Mouse (Mus musculus) bone marrow, adult 2 months (tissue): ENCODE results near the gene Fbxo31. TPM values are rescaled to one million over a fixed set of nuclear protein-coding genes. Genes with fewer than 3 reads are reported as not detected.

ENCODE experiments used
- H3K27ac ChIP-seq: fragments of 200-500 bp; 2 replicates; pipeline ENCODE4 v1.5.1; 2012; ENCODE audit warnings: low read depth, mild to moderate bottlenecking, control low read depth, inconsistent platforms, low read length; ENCODE audit not compliant: control insufficient read depth, poor library complexity, insufficient read depth
- H3K4me1 ChIP-seq: fragments of 200-500 bp; 2 replicates; pipeline ENCODE4 v1.6.1; 2011; ENCODE audit warnings: low read length; ENCODE audit not compliant: control insufficient read depth, insufficient read depth
- H3K4me3 ChIP-seq: fragments of 200-500 bp; replicated peaks from 2 replicates; pipeline ENCODE3; 2011; ENCODE audit warnings: mild to moderate bottlenecking, low read depth, low read length, control low read depth; ENCODE audit not compliant: control insufficient read depth
- CTCF ChIP-seq: fragments of 200-500 bp; IDR thresholded peaks from 2 replicates; pipeline ENCODE4 v1.5.1; 2011; ENCODE audit warnings: low read length, control low read depth; ENCODE audit not compliant: control insufficient read depth, insufficient read depth
- POLR2A ChIP-seq: fragments of 200-500 bp; IDR thresholded peaks from 2 replicates; pipeline ENCODE4 v1.6.1; 2011; ENCODE audit warnings: low read depth, mild to moderate bottlenecking, control low read depth, low read length, borderline replicate concordance; ENCODE audit not compliant: control insufficient read depth
- WGBS: fragments of 180-500 bp; shearing (Covaris S2); methylation state at CpG from one replicate; pipeline ENCODE4 v1.1.7; 2018; 5-methylcytosine and 5-hydroxymethylcytosine counted together
- polyA plus RNA-seq: library from polyadenylated mRNA; stranded (reverse); fragments of >200 nt; gene quantifications from 2 replicates; pipeline ENCODE4 v1.2.4, GENCODE M21; 2011; ENCODE audit warnings: low replicate concordance; ENCODE audit not compliant: missing spikeins, insufficient read depth, insufficient read length

Gene Fbxo31
- polyA plus RNA-seq, 1 experiment = 19.4 TPM

- peaks cover 2% of the 10 kb centered on the region; the same call in 1 of the 2 replicates for H3K4me1 ChIP-seq
- H3K4me3 ChIP-seq = no peak overlapping the region
- TF ChIP-seq POLR2A = no peak
- TF ChIP-seq CTCF = no peak
- no peak overlapping the region for H3K27ac ChIP-seq
- 89% methylated on average over 5 of the region's 5 CpGs for WGBS
These were observed 14.7 kb upstream of the Fbxo31 start for GRCm38 (mm10) chr8:121593293-121593692.

GRCm38 (mm10) chr8:121591178-121592066 is 12.8 kb upstream of the Fbxo31 start:
- peak overlapping the region; percentile 87 for H3K4me3 ChIP-seq
- peaks cover 2% of the 10 kb centered on the region; the same call in 1 of the 2 replicates for H3K4me1 ChIP-seq
- TF ChIP-seq POLR2A (no peak), CTCF (peak; percentile 54; the same call in 1 of the 2 replicates)
- H3K27ac ChIP-seq = peak overlapping the region; percentile 83
- WGBS = 18% methylated on average over 20 of the region's 20 CpGs

GRCm38 (mm10) chr8:121590203-121591177 is 11.9 kb upstream of the Fbxo31 start, which contains the start of gene Map1lc3b:
Gene Map1lc3b, plus strand, starts transcription at chr8:121590361.
- Histone ChIP-seq H3K27ac (peak within 1 kb of the TSS; percentile 83), H3K4me1 (peaks cover 2% of the 10 kb centered on the region; the same call in 1 of the 2 replicates), H3K4me3 (peak within 1 kb of the TSS; percentile 87)
- under 1% methylated on average over 93 of the region's 94 CpGs for WGBS
- TF ChIP-seq CTCF = no peak
- peak; percentile 71; the same call in 1 of the 2 replicates for TF ChIP-seq POLR2A

- no peak for TF ChIP-seq CTCF
- no peak for TF ChIP-seq POLR2A
- WGBS = 65% methylated on average over 2 of the region's 2 CpGs
- Histone ChIP-seq H3K4me1 (peaks cover 2% of the 10 kb centered on the region; the same call in 1 of the 2 replicates), H3K4me3 (no peak overlapping the region), H3K27ac (peak overlapping the region; percentile 83)
These were observed 10.7 kb upstream of the Fbxo31 start for GRCm38 (mm10) chr8:121589205-121589726.

- WGBS = 65% methylated on average over 4 of the region's 4 CpGs
- Histone ChIP-seq H3K27ac (peak overlapping the region; percentile 83), H3K4me3 (no peak overlapping the region), H3K4me1 (peaks cover 2% of the 10 kb centered on the region; the same call in 1 of the 2 replicates)
- TF ChIP-seq CTCF (no peak), POLR2A (no peak)
These were observed 10.1 kb upstream of the Fbxo31 start for GRCm38 (mm10) chr8:121588750-121589149.

- TF ChIP-seq POLR2A (peak; percentile 96), CTCF (no peak)
- Histone ChIP-seq H3K4me1 (no peaks in the 10 kb centered on the region; the same call in 1 of the 2 replicates), H3K27ac (peak overlapping the region; percentile 92), H3K4me3 (peak overlapping the region; percentile 79)
- WGBS = under 1% methylated on average over 47 of the region's 47 CpGs
These were observed 6.7 kb upstream of the Fbxo31 start for GRCm38 (mm10) chr8:121585159-121585825.

- WGBS = 27% methylated on average over 13 of the region's 13 CpGs
- Histone ChIP-seq H3K27ac (peak overlapping the region; percentile 92), H3K4me1 (no peaks in the 10 kb centered on the region; the same call in 1 of the 2 replicates), H3K4me3 (peak overlapping the region; percentile 44)
- TF ChIP-seq POLR2A (no peak), CTCF (no peak)
These were observed 6.1 kb upstream of the Fbxo31 start for GRCm38 (mm10) chr8:121584730-121585129.
